Mouse (Mus musculus) G1E (cell line): ENCODE results near the gene Usp24.

ENCODE experiments used
- CTCF ChIP-seq: IDR thresholded peaks from 2 replicates; pipeline ENCODE4 v1.5.1; 2012; ENCODE audit warnings: low read depth, low read length, inconsistent platforms, mixed read lengths
- GATA1 ChIP-seq: IDR thresholded peaks from 2 replicates; pipeline ENCODE4 v1.6.1; 2012; ENCODE audit warnings: borderline replicate concordance, low read length, inconsistent platforms, mixed read lengths
- GATA2 ChIP-seq: IDR thresholded peaks from 2 replicates; pipeline ENCODE4 v1.6.1; 2012; ENCODE audit warnings: low read depth, low read length, inconsistent platforms, borderline replicate concordance
- TAL1 ChIP-seq: conservative IDR thresholded peaks from 2 replicates; pipeline ENCODE4 v1.6.1; 2012; ENCODE audit warnings: low read depth, low read length, inconsistent platforms, mixed read lengths

- TF ChIP-seq CTCF, result no peak
- TF ChIP-seq GATA1, result no peak
- no peak for TF ChIP-seq TAL1
- no peak for TF ChIP-seq GATA2
Observed at GRCm38 (mm10) chr4:106454541-106454940, 138.5 kb downstream of the Usp24 start.
